Mouse (Mus musculus): ENCODE measurements around the gene Rhbdl1.

The Rhbdl1 gene

GRCm38 (mm10) chr17:25802825-25803517, 34.1 kb downstream of the Rhbdl1 start:
- TF ChIP-seq GATA4 (IDR thresholded peaks at IDR 0.05; ENCODE audit: insufficient replicate concordance, low read length) = no peak

GRCm38 (mm10) chr17:25801029-25801428, 36.1 kb downstream of the Rhbdl1 start:
- TF ChIP-seq GATA4 (IDR thresholded peaks at IDR 0.05; ENCODE audit: insufficient replicate concordance, low read length) = no peak

GRCm38 (mm10) chr17:25796951-25797369, 40.1 kb downstream of the Rhbdl1 start, which contains the start of gene Metrn:
TSS of gene Metrn (minus strand) at chr17:25797136.
- TF ChIP-seq GATA4 (IDR thresholded peaks at IDR 0.05; ENCODE audit: insufficient replicate concordance, low read length) = no peak

- no peak for TF ChIP-seq GATA4 (IDR thresholded peaks at IDR 0.05; ENCODE audit: insufficient replicate concordance, low read length)
These were observed 40.8 kb downstream of the Rhbdl1 start for GRCm38 (mm10) chr17:25796211-25796771.

GRCm38 (mm10) chr17:25795609-25796092, 41.4 kb downstream of the Rhbdl1 start, which contains the start of gene AC134908.4:
TSS of gene AC134908.4 (minus strand) at chr17:25795659.
- TF ChIP-seq GATA4 (IDR thresholded peaks at IDR 0.05; ENCODE audit: insufficient replicate concordance, low read length) = no peak

- no peak for TF ChIP-seq GATA4 (IDR thresholded peaks at IDR 0.05; ENCODE audit: insufficient replicate concordance, low read length)
These were observed 42.1 kb downstream of the Rhbdl1 start for GRCm38 (mm10) chr17:25794998-25795397.

- no peak for TF ChIP-seq GATA4 (IDR thresholded peaks at IDR 0.05; ENCODE audit: insufficient replicate concordance, low read length)
These were observed 42.9 kb downstream of the Rhbdl1 start for GRCm38 (mm10) chr17:25794197-25794596.

GRCm38 (mm10) chr17:25792615-25793014, 44.5 kb downstream of the Rhbdl1 start, which contains the start of gene Fam173a:
TSS of gene Fam173a (minus strand) at chr17:25792901.
- no peak for TF ChIP-seq GATA4 (IDR thresholded peaks at IDR 0.05; ENCODE audit: insufficient replicate concordance, low read length)

- no peak for TF ChIP-seq GATA4 (IDR thresholded peaks at IDR 0.05; ENCODE audit: insufficient replicate concordance, low read length)
These were observed 45.1 kb downstream of the Rhbdl1 start for GRCm38 (mm10) chr17:25791843-25792527.

GRCm38 (mm10) chr17:25791320-25791842, 45.7 kb downstream of the Rhbdl1 start:
- no peak for TF ChIP-seq GATA4 (IDR thresholded peaks at IDR 0.05; ENCODE audit: insufficient replicate concordance, low read length)

GRCm38 (mm10) chr17:25786781-25787504, 50.2 kb downstream of the Rhbdl1 start:
- no peak for TF ChIP-seq GATA4 (IDR thresholded peaks at IDR 0.05; ENCODE audit: insufficient replicate concordance, low read length)

GRCm38 (mm10) chr17:25786280-25786679, 50.8 kb downstream of the Rhbdl1 start, which contains the start of gene Ccdc78:
TSS of gene Ccdc78 (plus strand) at chr17:25786580.
- TF ChIP-seq GATA4 (IDR thresholded peaks at IDR 0.05; ENCODE audit: insufficient replicate concordance, low read length) = no peak

- TF ChIP-seq GATA4 (IDR thresholded peaks at IDR 0.05; ENCODE audit: insufficient replicate concordance, low read length) = no peak
These were observed 51.8 kb downstream of the Rhbdl1 start, which contains the start of gene Haghl for GRCm38 (mm10) chr17:25785281-25785745. TSS of gene Haghl (minus strand) at chr17:25785673.

All from liver, adult (tissue).